In genomic region chr9:65393606-65394005, GRCm38 (mm10) we compare ENCODE assay signal across 30 mouse cellular contexts. TPM values are rescaled to one million over a fixed set of nuclear protein-coding genes. Genes with fewer than 3 reads are reported as not detected.
DNase-seq lines count a peak whose midpoint lies in the region; ATAC-seq lines count a peak whose summit lies in the region.
"Had no signal": no experiment of that assay in that cellular context is flagged by ENCODE, and none has a peak within 500 bp of the region (broad histone marks: within the 10 kb centered on the region; RNA-seq: fewer than 3 reads in every experiment).

No protein-coding gene starts in this region.

- peak; percentile 98 for DNase-seq in heart, adult 11 months
- no peak for DNase-seq in heart, embryonic 10.5 days (ENCODE audit: low spot score)
- DNase-seq in kidney, adult 18-20 months = no peak
- DNase-seq in MN1 (ENCODE audit: low spot score) = peak; percentile 14
- no peak for DNase-seq in cerebellum, postnatal 36 days

- no peak for ATAC-seq in kidney, embryonic 15.5 days (replicated peaks; ENCODE audit: low FRiP score)
- no peak for ATAC-seq in erythroblast, adult 5-6 weeks (replicated peaks; ENCODE audit: low FRiP score, poor library complexity, severe bottlenecking)
- ATAC-seq: activated CD4-positive, CD25-positive, alpha-beta regulatory T cell, adult 4 months; forebrain, embryonic 16.5 days; hindbrain, postnatal 0 days; liver, embryonic 12.5 days had no signal

- no peaks in the 10 kb centered on the region for H3K9me3 ChIP-seq in heart, embryonic 10.5 days
- H3K9me3 ChIP-seq in kidney, embryonic 15.5 days (replicated peaks) = no peaks in the 10 kb centered on the region
- H3K9me3 ChIP-seq: embryonic facial prominence, embryonic 13.5 days; heart, embryonic 15.5 days; hindbrain, embryonic 12.5 days; intestine, embryonic 15.5 days; liver, embryonic 12.5 days; neural tube, embryonic 15.5 days; stomach, embryonic 15.5 days had no signal

- no peak overlapping the region for H3K9ac ChIP-seq in kidney, embryonic 15.5 days
- H3K9ac ChIP-seq: embryonic facial prominence, embryonic 13.5 days; heart, embryonic 15.5 days; hindbrain, embryonic 12.5 days; intestine, embryonic 15.5 days; liver, embryonic 12.5 days; liver, postnatal 0 days; neural tube, embryonic 15.5 days; stomach, embryonic 15.5 days had no signal

- no peak overlapping the region for H3K4me3 ChIP-seq in heart, embryonic 10.5 days
- no peak overlapping the region for H3K4me3 ChIP-seq in kidney, embryonic 15.5 days (replicated peaks)
- no peak overlapping the region for H3K4me3 ChIP-seq in brown adipose tissue, adult 24 weeks (ENCODE audit: insufficient read depth, low read depth, low read length)
- H3K4me3 ChIP-seq: embryonic facial prominence, embryonic 13.5 days; erythroblast, embryonic 14.5 days; heart, embryonic 15.5 days; hindbrain, embryonic 12.5 days; intestine, embryonic 15.5 days; liver, embryonic 12.5 days; neural tube, embryonic 15.5 days; stomach, embryonic 15.5 days had no signal

- peaks cover 51% of the 10 kb centered on the region for H3K27me3 ChIP-seq in heart, embryonic 10.5 days (ENCODE audit: insufficient read depth, poor library complexity, severe bottlenecking)
- H3K27me3 ChIP-seq in kidney, embryonic 15.5 days = peaks cover 36% of the 10 kb centered on the region

- no peaks in the 10 kb centered on the region for H3K36me3 ChIP-seq in heart, embryonic 10.5 days
- H3K36me3 ChIP-seq in kidney, embryonic 15.5 days = no peaks in the 10 kb centered on the region
- H3K36me3 ChIP-seq: embryonic facial prominence, embryonic 13.5 days; heart, embryonic 15.5 days; hindbrain, embryonic 12.5 days; intestine, embryonic 15.5 days; liver, embryonic 12.5 days; neural tube, embryonic 15.5 days; stomach, embryonic 15.5 days had no signal

- no peak overlapping the region for H3K4me2 ChIP-seq in kidney, embryonic 15.5 days
- H3K4me2 ChIP-seq: embryonic facial prominence, embryonic 13.5 days; heart, embryonic 15.5 days; hindbrain, embryonic 12.5 days; intestine, embryonic 15.5 days; liver, embryonic 12.5 days; neural tube, embryonic 15.5 days; stomach, embryonic 15.5 days had no signal

- 18% methylated on average over 2 of the region's 2 CpGs for WGBS in heart, embryonic 10.5 days
- WGBS in kidney, embryonic 15.5 days = 43% methylated on average over 2 of the region's 2 CpGs

- H3K4me1 ChIP-seq in heart, embryonic 10.5 days = peaks cover 38% of the 10 kb centered on the region
- H3K4me1 ChIP-seq in kidney, embryonic 15.5 days = peaks cover 23% of the 10 kb centered on the region
- peaks cover 12% of the 10 kb centered on the region for H3K4me1 ChIP-seq in brown adipose tissue, adult 24 weeks (ENCODE audit: control insufficient read depth, insufficient read depth, insufficient read length, low read length)

- H3K27ac ChIP-seq in heart, embryonic 10.5 days = no peak overlapping the region
- peak overlapping the region; percentile 14; the same call in 1 of the 2 replicates for H3K27ac ChIP-seq in kidney, embryonic 15.5 days
- peak overlapping the region; percentile 95 for H3K27ac ChIP-seq in brown adipose tissue, adult 24 weeks (replicated peaks; ENCODE audit: low read depth, low read length)
- H3K27ac ChIP-seq: embryonic facial prominence, embryonic 13.5 days; heart, embryonic 15.5 days; hindbrain, embryonic 12.5 days; hindbrain, postnatal 0 days; intestine, embryonic 15.5 days; liver, embryonic 12.5 days; neural tube, embryonic 15.5 days; stomach, embryonic 15.5 days had no signal

RNA-seq across cellular contexts. Expression of gene Kbtbd13, which starts 2.2 kb away (rescaled TPM):
- 1.4 and 2.1 TPM in 2 replicates for polyA plus RNA-seq in heart, embryonic 10.5 days (2016; fragmentation: Nextera tagmentation; extraction: Ambion mirVana)
- polyA plus RNA-seq in kidney, embryonic 15.5 days (2015; fragmentation: Nextera tagmentation; extraction: Ambion mirVana) = 2.2 TPM in 2 replicates
- 1.0 and 2.7 TPM in 2 replicates for polyA plus RNA-seq in brown adipose tissue, adult 24 weeks (2012; ENCODE audit: insufficient read depth, insufficient read length, missing spikeins)
- not detected in 2 replicates for total RNA-seq in erythroblast, adult 5-6 weeks (2015; ENCODE audit: low replicate concordance)
- total RNA-seq in erythroblast, adult 5-6 weeks (2017; ENCODE audit: low replicate concordance) = not detected in 2 replicates
- total RNA-seq: monocyte, adult 5-6 weeks had no signal
- polyA plus RNA-seq: activated CD4-positive, CD25-positive, alpha-beta regulatory T cell, adult 4 months; erythroblast, embryonic 14.5 days had no signal

RNA-seq across cellular contexts. Expression of gene Rasl12, which starts 4.7 kb away (rescaled TPM):
- polyA plus RNA-seq in heart, embryonic 10.5 days (2016; fragmentation: Nextera tagmentation; extraction: Ambion mirVana) = 1.9 and 3.9 TPM in 2 replicates
- 13.4 and 16.1 TPM in 2 replicates for polyA plus RNA-seq in kidney, embryonic 15.5 days (2015; fragmentation: Nextera tagmentation; extraction: Ambion mirVana)
- 138 and 139 TPM in 2 replicates for polyA plus RNA-seq in brown adipose tissue, adult 24 weeks (2012; ENCODE audit: insufficient read depth, insufficient read length, missing spikeins)
- total RNA-seq in erythroblast, adult 5-6 weeks (2015; ENCODE audit: low replicate concordance) = not detected in 2 replicates
- total RNA-seq in erythroblast, adult 5-6 weeks (2017; ENCODE audit: low replicate concordance) = 0.14 TPM in 1 of 2 replicates, not detected in the other

RNA-seq across cellular contexts. Expression of gene Slc51b, which starts 29.1 kb away (rescaled TPM):
- not detected in 2 replicates for polyA plus RNA-seq in heart, embryonic 10.5 days (2016; fragmentation: Nextera tagmentation; extraction: Ambion mirVana)
- 3.1 and 4.3 TPM in 2 replicates for polyA plus RNA-seq in kidney, embryonic 15.5 days (2015; fragmentation: Nextera tagmentation; extraction: Ambion mirVana)
- polyA plus RNA-seq in brown adipose tissue, adult 24 weeks (2012; ENCODE audit: insufficient read depth, insufficient read length, missing spikeins) = not detected in 2 replicates
- not detected in 2 replicates for total RNA-seq in erythroblast, adult 5-6 weeks (2015; ENCODE audit: low replicate concordance)
- not detected in 2 replicates for total RNA-seq in erythroblast, adult 5-6 weeks (2017; ENCODE audit: low replicate concordance)
- total RNA-seq: common myeloid progenitor, adult 5-6 weeks; gastrocnemius, postnatal 4 days; hindbrain, postnatal 0 days; layer of hippocampus, postnatal 36 days; left cerebral cortex, postnatal 4 days; monocyte, adult 5-6 weeks had no signal
- polyA plus RNA-seq: activated CD4-positive, CD25-positive, alpha-beta regulatory T cell, adult 4 months; adrenal gland, adult 2 months; embryonic facial prominence, embryonic 13.5 days; erythroblast, embryonic 14.5 days; forebrain, embryonic 11.5 days; forebrain, embryonic 16.5 days; heart, embryonic 15.5 days; hindbrain, embryonic 12.5 days; hindbrain, postnatal 0 days; limb, embryonic 14.5 days; liver, embryonic 12.5 days; midbrain, embryonic 14.5 days; neural tube, embryonic 15.5 days; urinary bladder, adult 2 months had no signal

RNA-seq across cellular contexts. Expression of gene Ubap1l, which starts 32.8 kb away (rescaled TPM):
- polyA plus RNA-seq in heart, embryonic 10.5 days (2016; fragmentation: Nextera tagmentation; extraction: Ambion mirVana) = 0.27 and 0.38 TPM in 2 replicates
- polyA plus RNA-seq in kidney, embryonic 15.5 days (2015; fragmentation: Nextera tagmentation; extraction: Ambion mirVana) = 0.14 and 0.31 TPM in 2 replicates
- 0.75 TPM in 1 of 2 replicates, not detected in the other for polyA plus RNA-seq in brown adipose tissue, adult 24 weeks (2012; ENCODE audit: insufficient read depth, insufficient read length, missing spikeins)
- not detected in 2 replicates for total RNA-seq in erythroblast, adult 5-6 weeks (2015; ENCODE audit: low replicate concordance)
- total RNA-seq in erythroblast, adult 5-6 weeks (2017; ENCODE audit: low replicate concordance) = not detected in 2 replicates
- total RNA-seq: common myeloid progenitor, adult 5-6 weeks; monocyte, adult 5-6 weeks had no signal
- polyA plus RNA-seq: activated CD4-positive, CD25-positive, alpha-beta regulatory T cell, adult 4 months; liver, embryonic 12.5 days; liver, postnatal 0 days had no signal

RNA-seq across cellular contexts. Expression of gene Mtfmt, which starts 42.0 kb away (rescaled TPM):
- 14.7 and 17.3 TPM in 2 replicates for polyA plus RNA-seq in heart, embryonic 10.5 days (2016; fragmentation: Nextera tagmentation; extraction: Ambion mirVana)
- 21.1 and 25.3 TPM in 2 replicates for polyA plus RNA-seq in kidney, embryonic 15.5 days (2015; fragmentation: Nextera tagmentation; extraction: Ambion mirVana)
- polyA plus RNA-seq in brown adipose tissue, adult 24 weeks (2012; ENCODE audit: insufficient read depth, insufficient read length, missing spikeins) = 10.1 and 15.0 TPM in 2 replicates
- 2.1 and 4.8 TPM in 2 replicates for total RNA-seq in erythroblast, adult 5-6 weeks (2015; ENCODE audit: low replicate concordance)
- total RNA-seq in erythroblast, adult 5-6 weeks (2017; ENCODE audit: low replicate concordance) = 1.2 and 2.5 TPM in 2 replicates

Comparison
In these comparisons a context has a peak if more than half of its experiments do, and no peak if none do; other contexts are left out.
1. DNase-seq: peak in heart, adult 11 months (single experiment) and MN1 (single experiment); none in heart, embryonic 10.5 days (single experiment), kidney, adult 18-20 months (single experiment) and cerebellum, postnatal 36 days (0 of 2).